Mouse (Mus musculus) intestine, postnatal 0 days (tissue): Measurements from ENCODE around the gene Ydjc. TPM values are rescaled to one million over a fixed set of nuclear protein-coding genes. Genes with fewer than 3 reads are reported as not detected.
A peak's percentile ranks its signal among the peaks of the same experiment; 100 is the strongest.

Experiments
- ATAC-seq: fragments of 200-750 bp; cut with Nextera tagmentation; 2 replicates; pipeline ENCODE4 v1.8.0; 2017; ENCODE audit warnings: mild to moderate bottlenecking, moderate TSS enrichment, moderate library complexity
- H3K27ac ChIP-seq: fragments of 300-500 bp; sonication (generic); 2 replicates; pipeline ENCODE4 v1.5.1; 2014; ENCODE audit warnings: mild to moderate bottlenecking, low read depth, low read length, moderate library complexity
- H3K27me3 ChIP-seq: fragments of 300-500 bp; sonication (generic); replicated peaks from 2 replicates; pipeline ENCODE4 v1.6.1; 2014; ENCODE audit warnings: low read length, mixed read lengths; ENCODE audit not compliant: control insufficient read depth, insufficient read depth
- H3K36me3 ChIP-seq: fragments of 300-500 bp; sonication (generic); 2 replicates; pipeline ENCODE4 v1.6.1; 2014; ENCODE audit warnings: mild to moderate bottlenecking, moderate library complexity; ENCODE audit not compliant: control insufficient read depth, insufficient read depth
- H3K4me1 ChIP-seq: fragments of 300-500 bp; sonication (generic); replicated peaks from 2 replicates; pipeline ENCODE4 v1.6.1; 2014; ENCODE audit warnings: antibody characterized with exemption, low read length, mixed read lengths; ENCODE audit not compliant: control insufficient read depth, insufficient read depth
- H3K4me2 ChIP-seq: fragments of 300-500 bp; sonication (generic); replicated peaks from 2 replicates; pipeline ENCODE4 v1.6.1; 2014; ENCODE audit warnings: low read depth, mild to moderate bottlenecking, moderate library complexity
- H3K4me3 ChIP-seq: fragments of 300-500 bp; sonication (generic); 2 replicates; pipeline ENCODE4 v1.5.1; 2014; ENCODE audit warnings: low read depth, low read length
- H3K9ac ChIP-seq: fragments of 300-500 bp; sonication (generic); 2 replicates; pipeline ENCODE4 v1.6.1; 2014; ENCODE audit warnings: mild to moderate bottlenecking, low read depth, low read length
- H3K9me3 ChIP-seq: fragments of 300-500 bp; sonication (generic); 2 replicates; pipeline ENCODE4 v1.6.1; 2016; ENCODE audit warnings: mixed run types; ENCODE audit not compliant: control insufficient read depth
- CTCF ChIP-seq: sonication (generic); IDR thresholded peaks from 2 replicates; pipeline ENCODE4 v1.5.1; 2016; ENCODE audit warnings: low read depth, mild to moderate bottlenecking, control low read depth, antibody characterized with exemption, moderate library complexity
- WGBS: fragments of 180-500 bp; shearing (Covaris S2); extraction: QIAGEN DNeasy Blood & Tissue Kit; methylation state at CpG from one replicate; pipeline ENCODE4 v1.1.7; 2014; 5-methylcytosine and 5-hydroxymethylcytosine counted together
- polyA plus RNA-seq: library from polyadenylated mRNA; unstranded; fragments of >200 nt; fragmentation: Nextera tagmentation; extraction: Ambion mirVana; gene quantifications from 2 replicates; pipeline ENCODE4 v1.2.1, GENCODE M21; 2015

Gene Ydjc
- polyA plus RNA-seq, 1 experiment from 2014 or later, result 24.6 TPM

- ATAC-seq, result peak; percentile 85
- 0 out of 2 replicates have a peak, but pooled peaks cover 4% of the 10 kb centered on the region for H3K4me1 ChIP-seq
- 0 out of 2 replicates have a peak overlapping the region, but pooled peaks have one; percentile 13 for H3K4me2 ChIP-seq
- no peaks in the 10 kb centered on the region for H3K9me3 ChIP-seq
- 53% methylated on average over 2 of the region's 2 CpGs for WGBS
- no peak overlapping the region for H3K4me3 ChIP-seq
- H3K27ac ChIP-seq, result peak overlapping the region; percentile 62; the same call in 1 of the 2 replicates
- no peak overlapping the region for H3K9ac ChIP-seq
- no peak for TF ChIP-seq CTCF
- no peaks in the 10 kb centered on the region for H3K27me3 ChIP-seq
- H3K36me3 ChIP-seq, result peaks cover 15% of the 10 kb centered on the region; the same call in 1 of the 2 replicates
Measured at GRCm38 (mm10) chr16:17175765-17176164, 31.3 kb downstream of the Ydjc start.

- H3K4me1 ChIP-seq, result 0 out of 2 replicates have a peak, but pooled peaks cover 4% of the 10 kb centered on the region
- H3K27me3 ChIP-seq, result no peaks in the 10 kb centered on the region
- H3K27ac ChIP-seq, result no peak overlapping the region
- H3K9me3 ChIP-seq, result no peaks in the 10 kb centered on the region
- 93% methylated on average over 1 of the region's 1 CpGs for WGBS
- ATAC-seq, result no peak
- H3K4me2 ChIP-seq, result no peak overlapping the region
- no peak overlapping the region for H3K9ac ChIP-seq
- no peak overlapping the region for H3K4me3 ChIP-seq
- no peak for TF ChIP-seq CTCF
- H3K36me3 ChIP-seq, result peaks cover 15% of the 10 kb centered on the region; the same call in 1 of the 2 replicates
Measured at GRCm38 (mm10) chr16:17177623-17178170, 33.3 kb downstream of the Ydjc start.

DNA sequence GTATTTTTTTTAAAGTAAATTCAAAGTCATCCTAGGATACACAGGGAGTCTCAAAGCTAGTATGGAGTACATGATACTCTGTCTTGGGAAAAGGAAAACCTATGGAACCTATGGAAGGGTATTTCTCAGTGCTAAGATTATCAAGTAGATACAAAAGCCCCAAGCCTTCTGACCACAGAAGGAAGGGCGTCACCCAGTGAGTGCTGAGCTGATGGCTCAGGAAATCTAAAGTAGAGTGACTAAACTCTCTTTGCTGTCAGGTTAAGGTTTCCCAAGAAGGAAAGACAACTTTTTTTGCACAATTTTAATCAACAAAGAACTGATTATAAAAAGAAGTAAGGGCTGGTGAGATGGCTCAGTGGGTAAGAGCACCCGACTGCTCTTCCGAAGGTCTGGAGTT lies 35.3 kb downstream of the Ydjc start:
- H3K9ac ChIP-seq, result no peak overlapping the region
- H3K36me3 ChIP-seq, result peaks cover 15% of the 10 kb centered on the region; the same call in 1 of the 2 replicates
- TF ChIP-seq CTCF, result no peak
- ATAC-seq, result no peak
- H3K9me3 ChIP-seq, result no peaks in the 10 kb centered on the region
- H3K4me3 ChIP-seq, result no peak overlapping the region
- H3K27me3 ChIP-seq, result no peaks in the 10 kb centered on the region
- H3K27ac ChIP-seq, result no peak overlapping the region
- H3K4me2 ChIP-seq, result no peak overlapping the region
- H3K4me1 ChIP-seq, result 0 out of 2 replicates have a peak, but pooled peaks cover 4% of the 10 kb centered on the region
- 96% methylated on average over 3 of the region's 3 CpGs for WGBS

DNA sequence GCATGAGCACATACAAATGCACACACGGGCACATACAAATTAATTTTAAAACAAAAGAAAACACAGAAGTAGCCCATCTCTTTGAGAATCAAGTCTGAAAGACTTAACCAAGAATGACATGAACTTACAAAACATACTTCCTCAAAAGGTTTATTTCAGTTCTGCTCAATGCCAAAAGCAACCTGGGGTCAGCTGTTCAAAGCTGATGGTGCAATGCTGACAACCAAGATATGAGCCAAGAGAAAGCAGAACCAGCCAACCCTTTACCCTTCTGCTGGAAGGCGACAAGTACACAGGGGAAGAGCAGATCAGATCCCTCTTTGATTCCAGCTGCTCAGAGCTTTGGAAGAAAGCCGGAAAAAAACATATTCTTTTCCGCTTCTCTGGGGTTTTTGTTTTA lies 37.0 kb downstream of the Ydjc start:
- Histone ChIP-seq H3K4me2 (no peak overlapping the region; the same call in 1 of the 2 replicates), H3K4me1 (no peaks in the 10 kb centered on the region), H3K9ac (no peak overlapping the region), H3K27me3 (no peaks in the 10 kb centered on the region), H3K36me3 (peaks cover 3% of the 10 kb centered on the region; the same call in 1 of the 2 replicates), H3K9me3 (no peaks in the 10 kb centered on the region), H3K4me3 (no peak overlapping the region), H3K27ac (peak overlapping the region; percentile 50; the same call in 1 of the 2 replicates)
- TF ChIP-seq CTCF, result no peak
- 68% methylated on average over 4 of the region's 4 CpGs for WGBS
- ATAC-seq, result no peak

GRCm38 (mm10) chr16:17182136-17182535 lies 37.7 kb downstream of the Ydjc start:
- Histone ChIP-seq H3K4me1 (no peaks in the 10 kb centered on the region), H3K36me3 (peaks cover 3% of the 10 kb centered on the region; the same call in 1 of the 2 replicates), H3K9ac (no peak overlapping the region), H3K4me3 (no peak overlapping the region), H3K27ac (no peak overlapping the region), H3K9me3 (no peaks in the 10 kb centered on the region), H3K27me3 (no peaks in the 10 kb centered on the region), H3K4me2 (no peak overlapping the region)
- no peak for TF ChIP-seq CTCF
- ATAC-seq, result no peak
- WGBS, result 75% methylated on average over 2 of the region's 2 CpGs

- Histone ChIP-seq H3K9me3 (no peaks in the 10 kb centered on the region), H3K27ac (no peak overlapping the region), H3K4me1 (no peaks in the 10 kb centered on the region), H3K4me3 (no peak overlapping the region), H3K27me3 (no peaks in the 10 kb centered on the region), H3K4me2 (no peak overlapping the region), H3K9ac (no peak overlapping the region), H3K36me3 (peaks cover 3% of the 10 kb centered on the region; the same call in 1 of the 2 replicates)
- ATAC-seq, result no peak
- WGBS, result 78% methylated on average over 3 of the region's 3 CpGs
- TF ChIP-seq CTCF, result no peak
Measured at GRCm38 (mm10) chr16:17183003-17183402, 38.6 kb downstream of the Ydjc start.
